Mouse (Mus musculus): ENCODE measurements around the gene Tarbp2.

GRCm38 (mm10) chr15:102500479-102500878 lies 17.5 kb upstream of the Tarbp2 start:
- TF ChIP-seq POLR2A (IDR thresholded peaks at IDR 0.05; ENCODE audit: insufficient read depth, low read depth, low read length) (no peak), CTCF (IDR thresholded peaks at IDR 0.05; ENCODE audit: insufficient read depth, low read depth, low read length) (no peak)
